Mouse (Mus musculus) ZHBTc4 (cell line): ENCODE data around the gene Creb3.
"Not testable (repeated sequence)": the region's sequence is repeated elsewhere in the genome, so short reads cannot be mapped to it uniquely, and the experiment has no call there.

Source experiments
- DNase-seq: peaks from one replicate; pipeline ENCODE4 v3.0.0-alpha.2; 2011; ENCODE audit warnings: low read depth, low spot score

The Creb3 gene

GRCm38 (mm10) chr4:43583421-43583820 lies 21.3 kb downstream of the Creb3 start:
- DNase-seq = no peak

- DNase-seq = no peak
Measured at GRCm38 (mm10) chr4:43584444-43585416, 22.6 kb downstream of the Creb3 start, which contains the start of gene Msmp. Gene Msmp, minus strand, starts transcription at chr4:43584494.

- no peak for DNase-seq
Measured at GRCm38 (mm10) chr4:43585682-43586081, 23.6 kb downstream of the Creb3 start.

GRCm38 (mm10) chr4:43586411-43586810 lies 24.3 kb downstream of the Creb3 start:
- no peak for DNase-seq

- no peak for DNase-seq
Measured at GRCm38 (mm10) chr4:43587681-43588080, 25.5 kb downstream of the Creb3 start.

GRCm38 (mm10) chr4:43591543-43591942 lies 29.4 kb downstream of the Creb3 start:
- no peak for DNase-seq

- DNase-seq = no peak
Measured at GRCm38 (mm10) chr4:43591961-43592360, 29.8 kb downstream of the Creb3 start.

- no peak for DNase-seq
Measured at GRCm38 (mm10) chr4:43593453-43593852, 31.3 kb downstream of the Creb3 start.

GRCm38 (mm10) chr4:43596597-43596996 lies 34.5 kb downstream of the Creb3 start:
- DNase-seq = not testable (repeated sequence)

- no peak for DNase-seq
Measured at GRCm38 (mm10) chr4:43598200-43598599, 36.1 kb downstream of the Creb3 start.

GRCm38 (mm10) chr4:43598650-43599380 lies 36.7 kb downstream of the Creb3 start:
- no peak for DNase-seq

- no peak for DNase-seq
Measured at GRCm38 (mm10) chr4:43600195-43600934, 38.2 kb downstream of the Creb3 start.

GRCm38 (mm10) chr4:43604099-43604498 lies 42.0 kb downstream of the Creb3 start:
- no peak for DNase-seq

- no peak for DNase-seq
Measured at GRCm38 (mm10) chr4:43604751-43605685, 42.9 kb downstream of the Creb3 start.

GRCm38 (mm10) chr4:43612534-43612933 lies 50.4 kb downstream of the Creb3 start:
- DNase-seq = no peak

GRCm38 (mm10) chr4:43613060-43613730 lies 51.1 kb downstream of the Creb3 start:
- DNase-seq = no peak
